Mouse (Mus musculus) spleen, adult 2 months (tissue): ENCODE measurements at regions not wholly inside any gene's neighbourhood (a gene's known extent, or its start where the extent isn't known, plus 50 kb on each side); places are given as distances from the start of the nearest gene placed in this dataset.

Experiments
- DNase-seq, 2 experiments: peaks; one replicate each; pipeline versions ENCODE4 v3.0.0 to v3.0.0-alpha.2; 2012 to 2021; ENCODE audit warnings: low spot score in 2 of 2, low read depth in 1 of 2
- H3K27ac ChIP-seq: fragments of 200-500 bp; 2 replicates; pipeline ENCODE4 v1.5.1; 2012; ENCODE audit warnings: low read length, inconsistent platforms; ENCODE audit not compliant: insufficient read depth
- H3K27me3 ChIP-seq: fragments of 200-500 bp; 2 replicates; pipeline ENCODE4 v1.6.1; 2012; ENCODE audit warnings: mild to moderate bottlenecking, moderate library complexity, low read length, inconsistent platforms; ENCODE audit not compliant: control insufficient read depth, insufficient read depth
- H3K36me3 ChIP-seq: fragments of 200-500 bp; 2 replicates; pipeline ENCODE4 v1.6.1; 2012; ENCODE audit warnings: mild to moderate bottlenecking, low read length, inconsistent platforms; ENCODE audit not compliant: control insufficient read depth, insufficient read depth
- H3K4me1 ChIP-seq: fragments of 200-500 bp; 2 replicates; pipeline ENCODE4 v1.6.1; 2011; ENCODE audit warnings: inconsistent platforms; ENCODE audit not compliant: control insufficient read depth, insufficient read depth, insufficient read length
- H3K4me3 ChIP-seq: fragments of 200-500 bp; 2 replicates; pipeline ENCODE4 v1.5.1; 2011; ENCODE audit warnings: mild to moderate bottlenecking, inconsistent platforms; ENCODE audit not compliant: insufficient read depth, insufficient read length; ENCODE audit errors: extremely low read depth
- CTCF ChIP-seq: fragments of 200-500 bp; IDR thresholded peaks from 2 replicates; pipeline ENCODE4 v1.5.1; 2011; ENCODE audit warnings: mild to moderate bottlenecking, inconsistent platforms; ENCODE audit not compliant: insufficient read depth, insufficient read length, insufficient replicate concordance; ENCODE audit errors: extremely low read depth
- POLR2A ChIP-seq: fragments of 200-500 bp; IDR thresholded peaks from 2 replicates; pipeline ENCODE4 v1.6.1; 2011; ENCODE audit warnings: low read depth, low read length, inconsistent platforms
- WGBS: fragments of 180-500 bp; shearing (Covaris S2); methylation state at CpG from one replicate; pipeline ENCODE4 v1.1.7; 2018; 5-methylcytosine and 5-hydroxymethylcytosine counted together

GRCm38 (mm10) chr1:55836750-55837149 lies 431.0 kb downstream of the Plcl1 start:
- no peaks in the 10 kb centered on the region for H3K36me3 ChIP-seq
- TF ChIP-seq POLR2A (no peak), CTCF (no peak)
- 75% methylated on average over 2 of the region's 2 CpGs for WGBS
- H3K4me1 ChIP-seq: no peaks in the 10 kb centered on the region
- no peak overlapping the region for H3K4me3 ChIP-seq
- H3K27me3 ChIP-seq: no peaks in the 10 kb centered on the region
- H3K27ac ChIP-seq: no peak overlapping the region
- DNase-seq: no peak

- TF ChIP-seq CTCF: no peak
- no peak for TF ChIP-seq POLR2A
- Histone ChIP-seq H3K27me3 (no peaks in the 10 kb centered on the region), H3K4me3 (no peak overlapping the region), H3K4me1 (no peaks in the 10 kb centered on the region), H3K36me3 (no peaks in the 10 kb centered on the region), H3K27ac (no peak overlapping the region)
- no peak for DNase-seq
These were observed 431.6 kb downstream of the Plcl1 start for GRCm38 (mm10) chr1:55837366-55837765.

GRCm38 (mm10) chr1:55838168-55838567 lies 432.4 kb downstream of the Plcl1 start:
- no peaks in the 10 kb centered on the region for H3K27me3 ChIP-seq
- peak; percentile 8 to 33 for DNase-seq
- no peaks in the 10 kb centered on the region for H3K4me1 ChIP-seq
- H3K27ac ChIP-seq: no peak overlapping the region
- WGBS: 4% methylated on average over 2 of the region's 2 CpGs
- no peak overlapping the region for H3K4me3 ChIP-seq
- TF ChIP-seq CTCF: peak; percentile 39; the same call in 1 of the 2 replicates
- no peak for TF ChIP-seq POLR2A
- no peaks in the 10 kb centered on the region for H3K36me3 ChIP-seq

GRCm38 (mm10) chr1:55848806-55849205 lies 443.1 kb downstream of the Plcl1 start:
- WGBS: 92% methylated on average over 3 of the region's 3 CpGs
- DNase-seq: no peak
- no peaks in the 10 kb centered on the region for H3K4me1 ChIP-seq
- H3K36me3 ChIP-seq: no peaks in the 10 kb centered on the region
- no peak for TF ChIP-seq CTCF
- no peak for TF ChIP-seq POLR2A
- no peak overlapping the region for H3K4me3 ChIP-seq
- no peaks in the 10 kb centered on the region for H3K27me3 ChIP-seq
- H3K27ac ChIP-seq: no peak overlapping the region

- Histone ChIP-seq H3K27ac (no peak overlapping the region), H3K4me3 (no peak overlapping the region), H3K4me1 (no peaks in the 10 kb centered on the region), H3K36me3 (no peaks in the 10 kb centered on the region), H3K27me3 (no peaks in the 10 kb centered on the region)
- TF ChIP-seq CTCF: no peak
- no peak for TF ChIP-seq POLR2A
- no peak for DNase-seq
These were observed 446.6 kb downstream of the Plcl1 start for GRCm38 (mm10) chr1:55852354-55852753.

GRCm38 (mm10) chr1:55859113-55859512 lies 453.4 kb downstream of the Plcl1 start:
- H3K27ac ChIP-seq: no peak overlapping the region
- 91% methylated on average over 3 of the region's 3 CpGs for WGBS
- H3K4me3 ChIP-seq: no peak overlapping the region
- no peaks in the 10 kb centered on the region for H3K27me3 ChIP-seq
- TF ChIP-seq POLR2A: no peak
- TF ChIP-seq CTCF: no peak
- no peaks in the 10 kb centered on the region for H3K36me3 ChIP-seq
- no peaks in the 10 kb centered on the region for H3K4me1 ChIP-seq
- DNase-seq: no peak

GRCm38 (mm10) chr1:55863113-55863512 lies 457.4 kb downstream of the Plcl1 start:
- no peak for DNase-seq
- 89% methylated on average over 3 of the region's 3 CpGs for WGBS
- Histone ChIP-seq H3K36me3 (no peaks in the 10 kb centered on the region), H3K4me1 (no peaks in the 10 kb centered on the region), H3K27me3 (no peaks in the 10 kb centered on the region), H3K27ac (no peak overlapping the region), H3K4me3 (no peak overlapping the region)
- TF ChIP-seq POLR2A (no peak), CTCF (no peak)

- H3K4me1 ChIP-seq: no peaks in the 10 kb centered on the region
- no peaks in the 10 kb centered on the region for H3K36me3 ChIP-seq
- DNase-seq: no peak
- H3K27ac ChIP-seq: no peak overlapping the region
- H3K4me3 ChIP-seq: no peak overlapping the region
- 68% methylated on average over 4 of the region's 4 CpGs for WGBS
- TF ChIP-seq POLR2A (no peak), CTCF (no peak)
- H3K27me3 ChIP-seq: no peaks in the 10 kb centered on the region
These were observed 459.6 kb downstream of the Plcl1 start for GRCm38 (mm10) chr1:55865274-55865673.
